Mouse (Mus musculus) gastrocnemius, adult 18-20 months (tissue): ENCODE results near the gene Zfp800. TPM values are rescaled to one million over a fixed set of nuclear protein-coding genes. Genes with fewer than 3 reads are reported as not detected.

Experiments
- DNase-seq: peaks from one replicate; pipeline ENCODE4 v3.0.0; 2021; ENCODE audit warnings: low spot score
- long read RNA-seq, 2 experiments: library from polyadenylated mRNA; stranded (forward); transcript quantifications; one replicate each; pipeline ENCODE4 v2.0.0; 2021
- total RNA-seq, 2 experiments: library from RNA; stranded (reverse); gene quantifications; 2 replicates each; pipeline ENCODE4 v1.2.3; 2021

Gene Zfp800
- total RNA-seq: 1 to 10 TPM; 6.3 to 6.6 TPM
- long read RNA-seq, experiment 1, partial matches to known transcripts: 1 of 3 reads
- long read RNA-seq, experiment 1, other reads (novel, unspliced or antisense): 0 of 3 reads
- long read RNA-seq, experiment 2, partial matches to known transcripts: 0 of 1 reads
- long read RNA-seq, experiment 2, other reads (novel, unspliced or antisense): 0 of 1 reads

- DNase-seq: no peak
Measured at GRCm38 (mm10) chr6:28397681-28398203, at the start of gene Zfp800. Gene Zfp800 (minus strand): TSS chr6:28398005.

- DNase-seq: no peak
Measured at GRCm38 (mm10) chr6:28431538-28431855, 33.7 kb upstream of the Zfp800 start.

GRCm38 (mm10) chr6:28430795-28431537, 33.2 kb upstream of the Zfp800 start:
- no peak for DNase-seq

GRCm38 (mm10) chr6:28429870-28430269, 32.1 kb upstream of the Zfp800 start:
- no peak for DNase-seq

- DNase-seq: no peak
Measured at GRCm38 (mm10) chr6:28428290-28428689, 30.5 kb upstream of the Zfp800 start, which contains the start of gene Gcc1. Gene Gcc1 (minus strand): TSS chr6:28428390.

GRCm38 (mm10) chr6:28427096-28427839, 29.5 kb upstream of the Zfp800 start, which contains the start of gene Fscn3:
Gene Fscn3 (plus strand): TSS chr6:28427789.
- DNase-seq: no peak

- DNase-seq: no peak
Measured at GRCm38 (mm10) chr6:28425019-28425418, 27.2 kb upstream of the Zfp800 start.

GRCm38 (mm10) chr6:28423767-28424695, 26.2 kb upstream of the Zfp800 start:
- DNase-seq: no peak

GRCm38 (mm10) chr6:28423313-28423712, 25.5 kb upstream of the Zfp800 start, which contains the start of gene Arf5:
Gene Arf5 (plus strand): TSS chr6:28423560.
- DNase-seq: peak; percentile 93

GRCm38 (mm10) chr6:28422651-28423290, 25.0 kb upstream of the Zfp800 start:
- no peak for DNase-seq

GRCm38 (mm10) chr6:28421469-28422000, 23.7 kb upstream of the Zfp800 start:
- peak; percentile 96 for DNase-seq

GRCm38 (mm10) chr6:28420865-28421264, 23.1 kb upstream of the Zfp800 start:
- no peak for DNase-seq

- no peak for DNase-seq
Measured at GRCm38 (mm10) chr6:28420361-28420760, 22.6 kb upstream of the Zfp800 start.

- DNase-seq: no peak
Measured at GRCm38 (mm10) chr6:28419673-28420072, 21.9 kb upstream of the Zfp800 start.

- DNase-seq: peak; percentile 84
Measured at GRCm38 (mm10) chr6:28418449-28418848, 20.6 kb upstream of the Zfp800 start.

- DNase-seq: no peak
Measured at GRCm38 (mm10) chr6:28416981-28417380, 19.2 kb upstream of the Zfp800 start.

GRCm38 (mm10) chr6:28411236-28411635, 13.4 kb upstream of the Zfp800 start:
- no peak for DNase-seq

- no peak for DNase-seq
Measured at GRCm38 (mm10) chr6:28410053-28410452, 12.2 kb upstream of the Zfp800 start.

GRCm38 (mm10) chr6:28399791-28400190, 2.0 kb upstream of the Zfp800 start:
- DNase-seq: no peak

- DNase-seq: no peak
Measured at GRCm38 (mm10) chr6:28398726-28399125, 921 bp upstream of the Zfp800 start.
